Mouse (Mus musculus): Measurements from ENCODE around the gene Tns1. TPM values are rescaled to one million over a fixed set of nuclear protein-coding genes. Genes with fewer than 3 reads are reported as not detected.

Tns1 gene
- polyA plus RNA-seq, 1 experiment: 25.7 TPM

GRCm38 (mm10) chr1:73924210-73924609 lies 200.0 kb downstream of the Tns1 start:
- no peak for DNase-seq (ENCODE audit: extremely low spot score in 1 of 2, low spot score in 1 of 2)

- DNase-seq (ENCODE audit: extremely low spot score in 1 of 2, low spot score in 1 of 2): no peak
These were observed 201.1 kb downstream of the Tns1 start for GRCm38 (mm10) chr1:73923185-73923584.

- DNase-seq (ENCODE audit: extremely low spot score in 1 of 2, low spot score in 1 of 2): no peak
These were observed 203.5 kb downstream of the Tns1 start for GRCm38 (mm10) chr1:73920701-73921100.

GRCm38 (mm10) chr1:73919909-73920308 lies 204.3 kb downstream of the Tns1 start:
- DNase-seq (ENCODE audit: extremely low spot score in 1 of 2, low spot score in 1 of 2): no peak

- no peak for DNase-seq (ENCODE audit: extremely low spot score in 1 of 2, low spot score in 1 of 2)
These were observed 206.2 kb downstream of the Tns1 start for GRCm38 (mm10) chr1:73918001-73918400.

GRCm38 (mm10) chr1:73916298-73916697 lies 208.0 kb downstream of the Tns1 start:
- no peak for DNase-seq (ENCODE audit: extremely low spot score in 1 of 2, low spot score in 1 of 2)

GRCm38 (mm10) chr1:73915218-73916070 lies 208.8 kb downstream of the Tns1 start:
- DNase-seq (ENCODE audit: extremely low spot score in 1 of 2, low spot score in 1 of 2): peak in 1 of 2 experiments; percentile 72

- DNase-seq (ENCODE audit: extremely low spot score in 1 of 2, low spot score in 1 of 2): no peak
These were observed 210.2 kb downstream of the Tns1 start for GRCm38 (mm10) chr1:73914076-73914475.

- DNase-seq (ENCODE audit: extremely low spot score in 1 of 2, low spot score in 1 of 2): no peak
These were observed 210.9 kb downstream of the Tns1 start for GRCm38 (mm10) chr1:73913071-73914005.

GRCm38 (mm10) chr1:73912466-73912865 lies 211.8 kb downstream of the Tns1 start:
- no peak for DNase-seq (ENCODE audit: extremely low spot score in 1 of 2, low spot score in 1 of 2)

GRCm38 (mm10) chr1:73911981-73912380 lies 212.3 kb downstream of the Tns1 start:
- no peak for DNase-seq (ENCODE audit: extremely low spot score in 1 of 2, low spot score in 1 of 2)

- DNase-seq (ENCODE audit: extremely low spot score in 1 of 2, low spot score in 1 of 2): no peak
These were observed 213.5 kb downstream of the Tns1 start for GRCm38 (mm10) chr1:73910701-73911100.

- no peak for DNase-seq (ENCODE audit: extremely low spot score in 1 of 2, low spot score in 1 of 2)
These were observed 214.1 kb downstream of the Tns1 start for GRCm38 (mm10) chr1:73910111-73910510.

GRCm38 (mm10) chr1:73909191-73909983 lies 214.9 kb downstream of the Tns1 start:
- no peak for DNase-seq (ENCODE audit: extremely low spot score in 1 of 2, low spot score in 1 of 2)

- no peak for DNase-seq (ENCODE audit: extremely low spot score in 1 of 2, low spot score in 1 of 2)
These were observed 215.9 kb downstream of the Tns1 start for GRCm38 (mm10) chr1:73908081-73908960.

GRCm38 (mm10) chr1:73907166-73907565 lies 217.1 kb downstream of the Tns1 start:
- DNase-seq (ENCODE audit: extremely low spot score in 1 of 2, low spot score in 1 of 2): no peak

GRCm38 (mm10) chr1:73906376-73906775 lies 217.9 kb downstream of the Tns1 start:
- no peak for DNase-seq (ENCODE audit: extremely low spot score in 1 of 2, low spot score in 1 of 2)

- no peak for DNase-seq (ENCODE audit: extremely low spot score in 1 of 2, low spot score in 1 of 2)
These were observed 218.4 kb downstream of the Tns1 start for GRCm38 (mm10) chr1:73905811-73906190.

GRCm38 (mm10) chr1:73905111-73905810 lies 219.0 kb downstream of the Tns1 start:
- DNase-seq (ENCODE audit: extremely low spot score in 1 of 2, low spot score in 1 of 2): no peak
